Mouse (Mus musculus): ENCODE measurements around the gene Aven.

Aven gene

DNA sequence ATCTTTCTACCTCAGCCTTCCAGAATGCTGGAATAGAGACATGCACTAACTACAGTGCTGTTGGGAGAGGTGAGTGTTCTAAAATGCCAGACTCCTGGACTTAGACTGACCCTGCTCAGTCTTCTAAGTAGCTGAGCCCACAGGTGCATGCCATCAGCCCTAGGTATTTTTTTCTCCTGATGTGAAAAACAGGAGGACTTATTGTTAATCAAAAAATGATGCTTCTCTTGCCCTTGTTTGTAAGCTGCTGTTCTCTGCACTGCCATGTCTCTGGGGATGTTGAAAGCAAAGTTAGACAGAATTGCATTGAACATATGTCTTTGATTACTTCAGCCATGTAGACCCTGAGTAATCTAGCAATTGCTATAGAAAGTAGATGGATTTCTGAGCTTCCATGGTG lies 64.7 kb downstream of the Aven start:
- DNase-seq (ENCODE audit: low read depth), result no peak

DNA sequence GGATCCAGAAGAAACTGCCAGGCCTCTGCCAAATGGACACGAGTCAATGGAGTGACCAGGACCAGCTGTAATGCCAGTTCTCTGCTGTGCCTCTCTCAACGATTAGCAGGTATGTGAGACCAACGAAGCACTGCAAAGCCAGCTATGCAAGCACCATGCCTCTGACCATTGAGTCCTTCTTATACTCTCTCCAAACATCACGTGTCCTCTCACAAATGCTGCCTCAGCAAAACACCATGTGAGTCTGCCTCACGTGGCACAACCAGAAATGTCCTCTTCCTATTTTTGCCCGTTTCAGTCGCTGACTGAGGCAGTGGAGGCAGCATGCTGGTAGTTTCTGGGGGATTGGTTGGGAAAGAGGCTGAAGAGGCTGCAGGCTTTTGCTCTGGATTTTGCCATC lies 68.8 kb downstream of the Aven start:
- DNase-seq (ENCODE audit: low read depth), result no peak

DNA sequence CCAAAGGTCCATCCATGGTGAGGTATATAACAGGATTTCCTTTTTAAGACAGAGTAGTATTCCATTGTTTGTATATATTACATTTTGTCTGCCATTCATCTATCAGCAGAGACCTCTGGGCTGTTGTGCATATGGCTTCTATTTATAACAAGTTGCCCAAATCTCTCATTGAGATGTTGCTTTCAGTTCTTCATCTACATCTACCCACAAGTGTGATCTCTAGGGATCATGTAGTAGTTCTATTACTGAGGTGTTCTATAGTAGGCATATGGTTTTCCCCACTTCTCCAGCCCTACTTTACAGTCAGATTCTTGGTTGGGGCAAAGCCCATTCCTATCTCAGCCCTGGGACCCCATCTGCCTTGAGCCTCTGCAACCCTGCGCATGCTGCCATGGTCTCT lies 72.3 kb downstream of the Aven start:
- no peak for DNase-seq (ENCODE audit: low read depth)

DNA sequence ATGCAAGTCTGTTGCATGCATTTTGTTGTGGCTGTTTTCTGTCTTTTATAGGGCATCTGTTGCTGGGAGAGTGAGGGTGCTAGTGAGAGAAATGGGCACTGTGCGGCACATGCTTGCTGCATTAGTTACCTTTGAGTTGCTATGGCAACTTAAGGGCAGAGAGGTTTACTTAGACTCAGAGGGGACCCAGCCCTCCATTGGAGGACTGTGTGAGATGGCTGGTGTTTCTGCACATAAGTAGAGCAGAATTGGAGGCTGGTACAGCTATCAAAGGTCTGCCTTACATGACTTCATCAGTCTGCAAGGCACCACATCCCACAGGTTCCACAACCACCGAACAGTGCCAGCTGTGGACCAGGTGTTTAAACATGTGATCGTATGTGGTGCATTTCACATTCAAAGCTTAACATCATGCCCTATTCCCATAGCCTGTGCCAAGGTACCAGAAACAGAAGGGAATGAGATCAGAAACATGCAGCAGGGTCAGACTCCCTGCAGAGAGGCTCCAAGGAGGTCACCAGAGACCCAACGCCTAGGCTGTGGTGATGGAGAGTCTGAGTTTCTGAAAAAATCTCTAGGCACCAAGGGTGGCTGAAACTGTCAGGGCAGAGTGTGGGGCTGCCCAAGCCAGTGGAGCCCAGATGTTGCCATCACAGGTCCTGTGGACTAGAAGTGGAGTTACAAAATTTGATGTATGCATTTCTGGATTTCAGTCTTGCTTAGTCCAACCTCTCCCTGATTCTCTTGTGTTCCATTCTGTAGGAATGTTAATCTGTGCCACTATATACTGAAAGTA lies 73.7 kb downstream of the Aven start:
- DNase-seq (ENCODE audit: low read depth), result no peak

DNA sequence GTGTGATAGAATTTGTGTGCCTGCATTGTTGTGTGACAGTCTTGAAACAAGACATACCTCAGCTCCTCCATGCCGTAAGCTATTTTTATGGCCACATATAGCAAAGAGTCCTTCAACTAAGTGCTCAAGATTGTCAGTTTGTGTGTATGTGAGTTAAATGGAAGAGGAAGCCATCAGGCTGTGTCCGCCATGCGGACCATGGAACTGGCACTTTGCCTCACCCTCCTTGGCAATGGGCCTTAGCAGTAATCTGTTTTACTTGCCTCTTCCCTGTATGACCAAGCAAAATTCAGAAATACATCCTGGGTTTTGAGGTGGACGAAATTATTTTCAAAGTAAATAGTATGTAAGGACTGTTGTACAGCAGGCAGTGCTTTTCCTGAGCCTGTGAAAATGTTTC lies 75.0 kb downstream of the Aven start:
- DNase-seq (ENCODE audit: low read depth), result no peak

DNA sequence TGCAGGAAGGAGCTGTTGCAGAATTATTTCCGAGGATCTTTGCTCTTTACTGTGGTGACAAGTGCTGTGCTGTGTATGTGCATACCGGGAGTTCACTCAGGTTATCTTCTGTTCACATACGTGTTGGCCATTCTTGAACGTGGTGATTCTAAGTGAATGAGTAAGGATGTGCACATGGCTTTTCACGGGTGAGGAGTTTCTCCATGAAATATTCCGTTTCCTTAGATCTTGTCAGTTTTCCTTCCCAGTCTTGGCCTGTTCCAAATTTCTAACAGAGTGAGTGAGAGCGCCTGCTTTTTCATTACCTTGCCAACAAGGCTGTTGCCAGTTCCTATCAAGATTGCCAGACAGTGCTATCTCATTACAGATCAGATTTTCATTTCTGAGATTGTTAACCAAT lies 98.2 kb downstream of the Aven start:
- no peak for DNase-seq (ENCODE audit: low read depth)

DNA sequence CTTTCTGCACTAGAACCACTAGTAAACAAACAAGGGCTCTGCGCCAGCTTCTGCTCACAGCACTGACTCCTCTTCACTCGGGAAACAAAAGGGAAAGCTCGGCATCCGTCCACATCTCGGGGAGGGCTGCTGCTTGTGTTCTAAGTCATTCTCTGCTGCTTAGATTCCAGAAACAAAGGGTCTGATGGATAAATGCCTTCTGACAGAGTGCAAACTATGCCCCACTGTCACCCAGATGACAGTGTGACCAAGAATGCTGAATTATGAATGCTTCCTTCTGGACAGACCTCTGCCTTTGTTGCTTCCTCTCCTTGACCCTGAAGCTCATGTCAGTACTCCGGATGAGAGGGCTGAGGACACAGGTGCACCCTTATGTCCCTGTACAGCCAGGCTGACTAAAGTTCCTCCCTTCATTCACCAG lies 98.7 kb downstream of the Aven start:
- no peak for DNase-seq (ENCODE audit: low read depth)

DNA sequence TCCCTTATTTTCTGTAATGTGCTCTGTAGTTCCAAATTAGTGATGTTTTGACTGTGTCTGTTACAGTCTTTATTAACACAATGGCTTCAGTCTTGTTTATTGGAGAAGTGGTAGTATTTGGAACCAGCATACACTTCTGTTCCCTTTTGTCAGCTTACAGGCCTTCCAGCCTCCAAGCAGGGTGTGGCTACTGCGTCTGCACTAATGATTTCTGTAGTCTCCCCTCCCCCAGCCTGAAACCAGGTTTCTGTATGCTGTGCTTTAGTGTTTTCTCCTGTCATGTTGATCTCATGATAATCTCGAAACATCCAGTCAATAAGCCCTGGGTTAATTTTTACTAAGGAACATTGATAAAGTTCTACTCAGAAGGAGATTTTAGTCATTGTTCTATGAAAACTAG lies 100.6 kb downstream of the Aven start:
- DNase-seq (ENCODE audit: low read depth), result no peak

DNA sequence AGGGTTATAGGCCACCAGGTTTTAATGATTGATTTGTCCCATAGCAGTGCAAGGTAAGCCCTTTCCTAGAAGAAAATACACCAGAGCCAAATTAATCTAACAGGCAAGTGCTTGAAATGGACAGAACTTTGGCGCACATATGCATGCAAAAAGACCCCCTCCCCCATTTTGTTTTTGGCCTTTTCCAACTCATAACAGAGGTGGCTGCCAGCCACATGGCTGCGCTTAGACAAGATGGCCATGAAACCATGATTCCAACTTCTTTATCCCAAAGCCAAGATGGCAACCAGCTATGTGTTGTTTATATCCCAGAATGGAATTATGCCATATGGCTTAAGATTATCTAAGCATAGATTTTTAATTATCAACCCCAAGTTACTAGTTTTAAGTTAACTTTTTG lies 101.0 kb downstream of the Aven start:
- DNase-seq (ENCODE audit: low read depth), result no peak

DNA sequence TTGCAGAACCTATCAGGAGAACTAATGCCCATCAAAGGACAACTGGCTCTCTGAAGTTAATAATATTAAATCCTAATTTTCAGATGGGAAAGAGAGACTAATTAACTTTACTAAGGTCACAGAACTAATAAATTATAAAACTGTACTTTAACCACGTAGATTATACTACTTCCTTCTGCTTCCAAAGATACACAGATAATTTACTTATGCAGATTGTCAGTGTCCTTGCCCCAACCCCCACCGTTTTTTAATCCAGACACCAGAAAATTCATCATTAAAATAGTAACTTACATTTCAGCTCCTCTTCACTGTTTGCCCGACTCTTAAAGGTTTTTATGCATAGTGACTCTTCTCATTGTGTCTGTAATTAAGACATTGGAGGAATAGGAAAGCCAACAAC lies 103.0 kb downstream of the Aven start:
- DNase-seq (ENCODE audit: low read depth), result no peak

DNA sequence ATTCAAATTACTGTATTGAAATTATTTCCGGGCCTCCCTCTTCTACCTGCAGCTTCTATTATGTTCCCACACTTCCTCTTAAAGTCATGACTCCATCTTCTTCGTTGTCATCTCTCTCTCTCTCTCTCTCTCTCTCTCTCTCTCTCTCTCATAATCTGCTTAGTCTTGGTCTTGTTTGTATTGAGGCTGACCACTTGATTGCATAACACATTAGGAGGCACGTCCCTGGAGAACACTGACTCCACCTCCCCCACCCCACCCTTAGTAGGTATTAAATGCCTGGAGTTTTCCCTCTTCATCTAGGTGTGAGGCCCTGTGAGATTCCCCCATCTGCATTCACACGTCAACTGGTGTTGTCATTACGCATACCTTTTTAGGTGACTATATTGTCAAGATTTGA lies 103.7 kb downstream of the Aven start:
- no peak for DNase-seq (ENCODE audit: low read depth)

DNA sequence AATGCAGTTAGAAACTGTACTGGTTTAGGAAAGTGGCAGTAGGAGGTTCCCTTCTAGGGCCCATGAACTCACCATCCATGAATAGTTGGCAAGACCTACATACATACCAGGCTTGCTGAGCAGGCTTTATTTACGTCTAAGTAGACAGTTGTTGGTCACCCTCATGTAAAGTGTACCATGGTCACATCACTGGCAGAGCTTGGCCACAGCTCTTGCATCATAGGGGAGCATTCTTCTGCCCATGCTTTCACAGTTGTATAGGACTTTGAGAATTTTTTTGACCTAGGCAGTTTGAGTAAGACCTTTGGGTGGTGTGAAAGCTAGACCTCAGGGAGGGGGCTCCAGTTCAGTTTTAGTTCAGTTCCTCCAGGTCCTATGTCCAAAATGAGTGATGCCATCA lies 104.3 kb downstream of the Aven start:
- DNase-seq (ENCODE audit: low read depth), result no peak

DNA sequence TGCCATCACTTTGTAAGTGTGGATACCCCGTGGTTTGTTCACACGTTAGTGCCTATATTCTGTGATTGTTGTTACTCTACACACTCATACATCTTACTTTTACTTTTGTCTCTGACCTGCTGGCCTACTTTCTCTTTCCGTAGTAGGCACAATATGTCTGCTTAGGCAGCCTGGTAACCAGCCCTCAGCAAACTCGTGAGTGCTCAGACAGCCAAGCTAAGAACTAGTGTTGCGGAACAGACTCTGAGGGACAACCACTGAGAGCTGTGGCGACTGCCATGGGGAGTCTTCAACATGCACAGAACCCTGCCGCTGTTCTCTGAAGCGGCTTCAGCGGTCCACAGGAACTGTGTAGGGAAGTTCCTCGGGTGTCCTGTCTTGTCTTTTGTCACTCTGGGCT lies 107.5 kb downstream of the Aven start:
- DNase-seq (ENCODE audit: low read depth), result no peak

DNA sequence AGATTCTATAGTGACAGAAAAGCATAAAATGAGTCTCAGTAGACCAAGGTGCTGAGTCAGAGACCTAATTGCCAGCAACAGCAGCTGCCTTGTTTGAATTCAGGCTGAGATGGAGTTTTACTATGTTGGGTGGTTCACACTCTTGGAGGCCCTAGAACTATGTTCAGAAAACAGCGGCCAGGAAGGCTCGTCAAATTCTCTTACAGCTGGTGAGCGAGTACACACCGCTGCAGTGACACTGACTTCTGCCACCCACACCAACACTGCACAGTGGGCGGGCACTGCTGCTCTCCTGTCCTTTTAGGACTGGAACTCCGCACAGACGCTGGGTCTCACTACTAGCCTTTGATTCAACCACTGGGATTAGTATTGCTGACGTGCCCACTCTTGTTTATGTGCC lies 109.7 kb downstream of the Aven start:
- DNase-seq (ENCODE audit: low read depth), result no peak

DNA sequence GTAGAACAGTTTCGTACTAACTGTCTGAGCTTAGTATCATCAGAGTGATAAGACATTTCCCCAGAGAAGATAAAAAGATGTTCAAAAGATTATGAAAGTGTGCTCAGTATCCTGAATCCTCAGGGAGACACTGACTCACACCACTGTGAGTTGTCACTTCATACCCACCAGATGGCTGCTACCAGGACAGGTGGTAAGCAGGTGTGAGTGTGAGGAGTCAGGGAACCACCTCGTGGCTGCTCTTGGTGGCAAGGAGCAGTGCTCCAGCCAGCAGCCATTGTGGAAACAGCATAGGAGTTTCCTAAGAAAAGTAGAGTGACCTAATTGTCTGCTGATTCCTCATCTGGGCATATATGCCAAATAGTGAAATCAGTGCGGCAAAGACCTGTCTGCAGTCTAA lies 113.8 kb downstream of the Aven start:
- DNase-seq (ENCODE audit: low read depth), result no peak

DNA sequence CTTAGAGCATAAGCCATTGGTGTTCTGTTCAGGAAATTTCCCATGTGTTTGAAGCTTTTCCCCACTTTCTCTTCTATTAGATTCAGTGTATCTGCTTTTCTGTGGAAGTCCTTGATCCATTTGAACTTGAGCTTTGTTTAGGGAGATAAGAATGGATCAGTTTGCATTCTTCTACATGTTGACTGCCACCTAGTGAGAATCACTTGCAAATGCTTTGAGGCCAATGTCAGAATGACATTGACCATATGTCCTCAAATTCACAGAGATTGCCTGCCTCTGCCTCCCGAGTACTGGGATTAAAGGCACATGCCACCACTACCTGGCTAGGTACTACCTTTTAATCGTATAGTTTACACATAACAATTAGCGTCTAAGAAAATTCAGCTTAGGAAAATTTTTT lies 119.9 kb downstream of the Aven start:
- DNase-seq (ENCODE audit: low read depth), result peak; percentile 25

DNA sequence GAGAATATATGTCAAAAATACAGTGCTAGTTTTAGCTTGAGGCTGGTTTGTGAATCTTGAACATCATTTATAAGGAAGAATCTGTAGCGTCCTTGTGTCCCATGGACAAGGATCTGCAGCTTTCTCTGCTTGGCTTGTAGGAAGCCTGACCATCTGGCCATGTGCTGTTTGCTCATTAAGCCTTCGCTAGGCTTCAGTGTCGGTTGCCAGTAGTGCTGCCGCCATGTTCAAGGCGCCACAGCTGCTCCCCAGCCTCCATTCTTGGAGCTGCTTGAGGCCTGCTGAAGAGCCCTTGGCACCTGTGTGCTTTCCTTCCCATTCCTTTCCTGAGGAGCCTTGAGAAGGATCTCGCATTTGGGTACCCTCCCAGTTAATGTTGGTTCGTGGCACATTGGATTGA lies 121.6 kb downstream of the Aven start:
- DNase-seq (ENCODE audit: low read depth), result no peak

DNA sequence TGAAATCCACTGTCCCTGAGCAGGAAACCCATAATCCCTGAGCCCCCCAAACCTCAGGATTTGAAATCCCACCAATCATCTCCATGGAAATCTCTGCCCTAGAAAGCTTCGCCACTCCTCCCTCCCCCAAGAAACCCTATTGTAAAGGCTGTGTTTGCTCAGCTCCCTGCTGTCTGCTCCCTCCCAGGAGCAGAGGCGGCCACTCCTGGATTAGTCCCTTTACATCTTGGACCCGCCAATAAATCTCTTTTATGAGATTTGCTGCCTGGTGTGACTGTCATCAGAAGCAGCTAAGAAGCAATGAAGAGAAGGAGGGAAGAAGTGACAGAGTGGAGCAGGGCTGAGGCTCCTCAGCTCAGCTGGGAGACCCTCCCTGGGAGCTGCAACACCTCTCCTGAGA lies 124.4 kb downstream of the Aven start:
- DNase-seq (ENCODE audit: low read depth), result no peak

DNA sequence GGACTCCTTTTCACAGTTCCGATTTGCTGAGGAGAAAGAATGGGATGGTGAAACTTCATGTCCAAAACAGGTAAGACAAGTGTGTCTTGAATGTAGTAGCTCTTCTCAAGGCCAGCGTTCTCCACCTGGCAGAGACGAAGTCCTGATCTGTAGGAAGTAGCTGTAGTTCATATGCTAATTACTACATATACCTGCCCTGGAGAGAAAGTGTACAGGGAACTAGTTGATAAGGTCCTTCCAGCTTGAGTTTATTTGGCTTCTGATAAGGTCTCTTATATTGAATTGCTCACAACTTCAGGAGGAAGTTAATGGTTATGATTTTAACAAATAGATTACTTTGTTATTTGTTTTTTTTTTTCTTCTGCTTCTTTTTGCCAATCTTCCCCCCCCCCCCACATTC lies 132.4 kb downstream of the Aven start:
- DNase-seq (ENCODE audit: low read depth), result no peak

DNA sequence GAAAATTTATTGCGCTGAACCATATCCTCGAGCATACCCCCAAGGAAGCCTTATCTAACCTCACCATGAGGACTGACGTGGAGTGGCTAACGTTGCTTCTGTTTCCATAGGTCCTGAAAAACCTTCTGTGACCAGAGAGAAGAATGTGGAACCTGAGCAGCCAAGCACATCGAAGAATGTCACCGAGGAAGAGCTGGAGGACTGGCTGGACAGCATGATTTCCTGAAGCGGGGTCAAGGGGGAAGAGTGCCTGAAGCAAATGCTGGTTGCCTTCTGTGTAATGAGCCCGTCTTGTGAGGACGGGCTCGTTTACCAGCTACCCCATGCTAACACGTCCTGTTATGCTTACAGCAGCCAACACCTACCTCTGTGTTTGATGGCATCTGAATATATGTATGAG lies 137.9 kb downstream of the Aven start:
- DNase-seq (ENCODE audit: low read depth), result no peak

DNA sequence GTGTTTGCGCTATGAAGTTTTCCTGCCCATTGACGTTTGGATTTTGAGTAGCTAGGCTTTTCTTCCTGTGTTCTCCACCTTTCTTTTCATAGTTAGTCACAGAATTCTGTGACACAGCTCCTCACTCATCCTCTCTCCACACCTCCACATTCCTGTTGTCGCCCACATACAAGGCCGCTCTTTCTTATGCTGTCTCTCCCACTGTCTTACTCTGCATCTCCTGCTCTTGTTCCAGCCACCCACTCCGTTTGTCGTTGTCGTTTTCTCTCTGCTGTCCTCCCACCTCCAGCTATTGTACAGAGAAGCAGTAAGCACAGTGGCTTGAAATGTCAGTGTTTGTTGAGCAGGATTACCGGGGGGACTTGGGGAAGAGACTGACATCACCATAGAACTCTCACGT lies 139.8 kb downstream of the Aven start:
- DNase-seq (ENCODE audit: low read depth), result no peak

DNA sequence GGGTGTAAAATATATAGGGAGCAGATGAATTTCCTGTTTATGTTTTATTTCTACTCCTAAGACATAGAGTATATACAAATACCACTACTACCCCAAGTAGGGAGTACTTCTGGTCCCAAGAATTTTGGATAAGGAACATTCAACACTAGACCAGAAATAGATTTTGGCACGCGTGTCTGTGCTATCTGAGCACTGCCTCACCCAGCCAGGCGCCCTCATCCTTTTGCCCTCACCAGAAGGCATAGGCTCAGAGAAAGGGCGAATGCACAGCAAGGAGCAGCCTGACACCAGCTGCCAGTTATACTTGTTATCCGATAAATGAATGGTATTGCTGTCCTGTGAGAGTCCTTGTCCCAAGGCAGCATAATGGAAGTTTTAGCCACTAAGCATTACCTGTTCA lies 144.4 kb downstream of the Aven start:
- DNase-seq (ENCODE audit: low read depth), result no peak

DNA sequence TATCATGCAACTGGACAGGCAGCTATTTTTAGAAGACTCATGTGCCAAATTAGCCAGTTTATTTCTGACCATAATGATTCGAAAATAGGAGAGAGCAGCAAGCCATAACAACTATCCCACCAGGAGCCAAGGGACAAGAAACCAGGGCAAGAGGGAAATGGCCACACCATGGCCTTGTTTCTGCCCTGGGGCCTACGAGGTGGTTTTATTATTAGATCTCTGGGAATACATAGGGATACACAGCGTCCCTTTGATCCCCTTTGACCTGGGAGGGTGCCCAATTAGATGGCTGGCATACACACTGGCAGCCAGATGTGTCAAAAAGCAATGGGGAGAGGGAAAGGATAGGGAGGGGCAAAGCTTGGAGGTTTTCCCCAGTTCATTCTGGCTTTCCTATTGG lies 161.1 kb downstream of the Aven start:
- DNase-seq (ENCODE audit: low read depth), result no peak

DNA sequence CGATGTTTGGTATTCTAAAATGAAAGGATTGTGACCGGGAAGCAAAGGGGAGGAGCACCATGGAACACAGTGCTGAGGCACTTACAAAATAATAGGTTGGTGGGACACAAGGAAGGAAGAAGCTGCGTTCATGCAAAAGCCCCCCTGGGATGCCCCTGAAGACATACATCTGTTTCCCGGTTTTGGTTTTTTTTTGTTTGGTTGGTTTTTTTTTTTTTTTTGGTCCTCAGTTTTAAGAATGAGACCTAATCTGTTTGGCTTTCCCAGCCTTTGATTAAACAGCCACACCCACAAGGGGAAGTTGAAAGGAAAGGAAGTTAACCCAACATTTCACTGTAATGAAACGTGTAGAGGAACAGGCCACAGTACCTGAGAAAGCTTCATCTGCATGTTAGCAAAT lies 163.4 kb downstream of the Aven start:
- DNase-seq (ENCODE audit: low read depth), result peak; percentile 9

DNA sequence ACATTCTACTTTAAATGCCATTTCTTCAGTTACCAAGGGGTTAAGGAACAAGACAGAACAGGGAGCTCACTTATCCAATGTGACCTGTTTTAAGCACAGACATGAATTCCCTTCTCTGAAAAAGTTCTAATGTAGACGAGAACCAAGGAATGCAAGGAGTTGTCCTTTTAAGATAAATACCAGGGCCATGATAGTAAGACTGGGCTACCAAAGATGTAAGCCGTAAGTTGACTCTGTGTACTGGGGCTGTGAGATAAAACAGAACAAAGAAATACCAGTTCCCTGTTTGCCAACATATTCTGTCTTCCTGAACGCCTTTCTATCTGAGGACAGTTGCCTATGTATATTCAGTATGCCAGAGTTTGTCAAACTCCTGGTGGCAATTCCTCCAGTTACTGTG lies 176.7 kb downstream of the Aven start:
- no peak for DNase-seq (ENCODE audit: low read depth)
